26 mouse cellular contexts compared by ENCODE assay signal in the genomic region with DNA sequence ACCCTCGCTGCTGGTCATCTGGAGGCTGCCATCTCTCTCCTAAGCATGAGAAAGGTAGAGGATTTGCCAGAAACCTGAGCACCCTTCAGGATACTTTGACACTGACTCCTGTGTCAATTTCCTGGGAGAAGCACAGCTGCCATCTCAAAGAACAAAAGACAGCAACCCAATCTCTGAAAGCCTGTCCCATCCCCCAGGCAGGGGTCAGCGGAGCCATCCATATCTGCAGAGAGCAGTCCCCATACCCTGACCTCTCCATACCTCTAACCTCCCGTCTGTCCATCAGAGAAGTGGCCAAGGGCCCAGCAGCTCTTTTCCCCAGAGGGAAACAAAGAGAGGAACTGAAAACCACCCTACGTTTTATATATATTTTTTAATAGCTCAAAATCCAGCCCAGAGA. TPM values are rescaled to one million over a fixed set of nuclear protein-coding genes. Genes with fewer than 3 reads are reported as not detected.
DNase-seq lines count a peak whose midpoint lies in the region; ATAC-seq and TF ChIP-seq lines count a peak whose summit lies in the region.
"Had no signal": no experiment of that assay in that cellular context is flagged by ENCODE, and none has a peak within 500 bp of the region (broad histone marks: within the 10 kb centered on the region; RNA-seq: fewer than 3 reads in every experiment).

No protein-coding gene starts in this region.

- peak overlapping the region; percentile 6; the same call in 1 of the 2 replicates for H3K27ac ChIP-seq in heart, postnatal 0 days (ENCODE audit: low read depth)
- no peak overlapping the region for H3K27ac ChIP-seq in heart, adult 2 months
- H3K27ac ChIP-seq in limb, embryonic 13.5 days: no peak overlapping the region
- H3K27ac ChIP-seq in limb, embryonic 10.5 days: no peak overlapping the region
- peak overlapping the region; percentile 30; the same call in 1 of the 2 replicates for H3K27ac ChIP-seq in embryonic facial prominence, embryonic 10.5 days (replicated peaks)
- H3K27ac ChIP-seq in embryonic facial prominence, embryonic 14.5 days (replicated peaks; ENCODE audit: low read depth, low read length): no peak overlapping the region
- H3K27ac ChIP-seq: forebrain, embryonic 12.5 days; hindbrain, embryonic 14.5 days; left cerebral cortex, adult 2 months; lung, embryonic 15.5 days; stomach, embryonic 15.5 days had no signal

- no peak for TF ChIP-seq EP300 in heart, postnatal 0 days (IDR thresholded peaks at IDR 0.05; ENCODE audit: low read depth)
- no peak for TF ChIP-seq EP300 in heart, adult 2 months (IDR thresholded peaks at IDR 0.05; ENCODE audit: insufficient read depth, low read depth, low read length)

- no peak overlapping the region for H3K4me2 ChIP-seq in heart, postnatal 0 days (ENCODE audit: low read depth, low read length)
- no peak overlapping the region for H3K4me2 ChIP-seq in limb, embryonic 13.5 days (replicated peaks)
- H3K4me2 ChIP-seq in embryonic facial prominence, embryonic 14.5 days (ENCODE audit: low read depth, low read length): no peak overlapping the region
- H3K4me2 ChIP-seq: forebrain, embryonic 12.5 days; hindbrain, embryonic 14.5 days; liver, embryonic 15.5 days; lung, embryonic 15.5 days; stomach, embryonic 15.5 days had no signal

- no peaks in the 10 kb centered on the region for H3K36me3 ChIP-seq in heart, postnatal 0 days (replicated peaks; ENCODE audit: control insufficient read depth, insufficient read depth, low read length)
- H3K36me3 ChIP-seq in heart, adult 2 months (ENCODE audit: control insufficient read depth, insufficient read depth, low read length): no peaks in the 10 kb centered on the region; the same call in 1 of the 2 replicates
- H3K36me3 ChIP-seq in limb, embryonic 13.5 days: no peaks in the 10 kb centered on the region
- no peaks in the 10 kb centered on the region for H3K36me3 ChIP-seq in limb, embryonic 10.5 days
- H3K36me3 ChIP-seq in embryonic facial prominence, embryonic 10.5 days (replicated peaks): no peaks in the 10 kb centered on the region
- no peaks in the 10 kb centered on the region for H3K36me3 ChIP-seq in embryonic facial prominence, embryonic 14.5 days (ENCODE audit: control insufficient read depth, insufficient read depth, low read length)
- H3K36me3 ChIP-seq: forebrain, embryonic 12.5 days; liver, embryonic 15.5 days; lung, embryonic 15.5 days; stomach, embryonic 15.5 days had no signal

- no peak overlapping the region for H3K4me3 ChIP-seq in heart, postnatal 0 days (ENCODE audit: low read depth, low read length)
- H3K4me3 ChIP-seq in heart, adult 2 months: no peak overlapping the region
- H3K4me3 ChIP-seq in limb, embryonic 13.5 days: no peak overlapping the region
- H3K4me3 ChIP-seq in limb, embryonic 10.5 days: no peak overlapping the region
- H3K4me3 ChIP-seq in embryonic facial prominence, embryonic 10.5 days: no peak overlapping the region
- no peak overlapping the region for H3K4me3 ChIP-seq in embryonic facial prominence, embryonic 14.5 days (ENCODE audit: low read depth, low read length)
- H3K4me3 ChIP-seq: erythroblast, embryonic 14.5 days; forebrain, embryonic 12.5 days; left cerebral cortex, adult 2 months; liver, embryonic 15.5 days; lung, embryonic 15.5 days; stomach, embryonic 15.5 days had no signal

- H3K4me1 ChIP-seq in heart, postnatal 0 days (ENCODE audit: control insufficient read depth, insufficient read depth): peaks cover 14% of the 10 kb centered on the region
- H3K4me1 ChIP-seq in heart, adult 2 months (ENCODE audit: control insufficient read depth, insufficient read depth, low read length): peaks cover 4% of the 10 kb centered on the region
- H3K4me1 ChIP-seq in limb, embryonic 13.5 days: peaks cover 20% of the 10 kb centered on the region
- peaks cover 30% of the 10 kb centered on the region for H3K4me1 ChIP-seq in limb, embryonic 10.5 days
- peaks cover 36% of the 10 kb centered on the region for H3K4me1 ChIP-seq in embryonic facial prominence, embryonic 10.5 days
- H3K4me1 ChIP-seq in embryonic facial prominence, embryonic 14.5 days (ENCODE audit: control insufficient read depth, insufficient read depth, low read length): peaks cover 9% of the 10 kb centered on the region

- H3K79me2 ChIP-seq in heart, adult 2 months (replicated peaks; ENCODE audit: control insufficient read depth, insufficient read depth, low read length): peaks cover 4% of the 10 kb centered on the region; the same call in 1 of the 2 replicates

- WGBS in heart, postnatal 0 days: 64% methylated on average over 4 of the region's 4 CpGs
- WGBS in heart, adult 2 months: 76% methylated on average over 4 of the region's 4 CpGs
- WGBS in limb, embryonic 13.5 days: 70% methylated on average over 4 of the region's 4 CpGs
- 68% methylated on average over 4 of the region's 4 CpGs for WGBS in limb, embryonic 10.5 days
- 47% methylated on average over 4 of the region's 4 CpGs for WGBS in embryonic facial prominence, embryonic 10.5 days
- 44% methylated on average over 4 of the region's 4 CpGs for WGBS in embryonic facial prominence, embryonic 14.5 days

- no peak for TF ChIP-seq CTCF in heart, postnatal 0 days (IDR thresholded peaks at IDR 0.05; ENCODE audit: low read depth)
- TF ChIP-seq CTCF in heart, adult 2 months (IDR thresholded peaks at IDR 0.05): no peak

- H3K27me3 ChIP-seq in heart, postnatal 0 days (ENCODE audit: control insufficient read depth, insufficient read depth, low read length): no peaks in the 10 kb centered on the region
- H3K27me3 ChIP-seq in heart, adult 2 months (ENCODE audit: control insufficient read depth, insufficient read depth, low read length): no peaks in the 10 kb centered on the region
- no peaks in the 10 kb centered on the region; the same call in 1 of the 2 replicates for H3K27me3 ChIP-seq in limb, embryonic 13.5 days
- H3K27me3 ChIP-seq in limb, embryonic 10.5 days (ENCODE audit: low read depth, poor library complexity, severe bottlenecking): no peaks in the 10 kb centered on the region
- no peaks in the 10 kb centered on the region for H3K27me3 ChIP-seq in embryonic facial prominence, embryonic 10.5 days (replicated peaks; ENCODE audit: low read depth, poor library complexity, severe bottlenecking)
- H3K27me3 ChIP-seq in embryonic facial prominence, embryonic 14.5 days (replicated peaks; ENCODE audit: control insufficient read depth, insufficient read depth, low read length): no peaks in the 10 kb centered on the region
- H3K27me3 ChIP-seq: forebrain, embryonic 12.5 days had no signal

- no peak for ATAC-seq in heart, postnatal 0 days (ENCODE audit: insufficient read depth, low read depth)
- ATAC-seq in limb, embryonic 13.5 days (ENCODE audit: low FRiP score, low read depth): no peak
- ATAC-seq in embryonic facial prominence, embryonic 14.5 days (ENCODE audit: low read depth): no peak
- ATAC-seq: inflammation-experienced regulatory T-cells, adult 6 months had no signal

- TF ChIP-seq POLR2A in heart, adult 2 months (IDR thresholded peaks at IDR 0.05; ENCODE audit: insufficient read depth, low read depth, low read length): no peak

- no peak overlapping the region for H3K9ac ChIP-seq in heart, postnatal 0 days (replicated peaks; ENCODE audit: low read depth, low read length)
- no peak overlapping the region for H3K9ac ChIP-seq in heart, adult 2 months (ENCODE audit: low read depth, low read length)
- H3K9ac ChIP-seq in limb, embryonic 13.5 days: peak overlapping the region; percentile 4; the same call in 1 of the 2 replicates
- 0 out of 2 replicates have a peak overlapping the region, but pooled peaks have one; percentile 27 for H3K9ac ChIP-seq in embryonic facial prominence, embryonic 14.5 days (ENCODE audit: low read depth, low read length)
- H3K9ac ChIP-seq: forebrain, embryonic 12.5 days; hindbrain, embryonic 14.5 days; liver, embryonic 15.5 days; lung, embryonic 15.5 days; stomach, embryonic 15.5 days had no signal

- DNase-seq in heart, postnatal 0 days (ENCODE audit: low spot score): no peak
- no peak for DNase-seq in heart, adult 2 months
- DNase-seq in limb, embryonic 10.5 days (ENCODE audit: low spot score): no peak
- no peak for DNase-seq in embryonic facial prominence, embryonic 10.5 days (ENCODE audit: low spot score)
- no peak for DNase-seq in embryonic facial prominence, embryonic 14.5 days (ENCODE audit: low spot score)
- no peak for DNase-seq in cerebellum, postnatal 4 days (ENCODE audit: low spot score in 2 of 2)
- DNase-seq: adrenal gland, adult 8-10 months; cerebellum, adult 18-20 months; gastrocnemius, postnatal 25 days; heart, postnatal 10 days; liver; lung, postnatal 36 days had no signal

- intact Hi-C loops in heart, adult 2 months (cut with DNase I): loop anchor here (10.0 kb wide), 1 partner anchor 252 kb away; no protein-coding TSS in a partner anchor

- no peaks in the 10 kb centered on the region for H3K9me3 ChIP-seq in heart, postnatal 0 days (replicated peaks; ENCODE audit: control insufficient read depth, low read length)
- no peaks in the 10 kb centered on the region for H3K9me3 ChIP-seq in limb, embryonic 13.5 days
- H3K9me3 ChIP-seq in limb, embryonic 10.5 days (replicated peaks): no peaks in the 10 kb centered on the region
- H3K9me3 ChIP-seq in embryonic facial prominence, embryonic 10.5 days: no peaks in the 10 kb centered on the region
- H3K9me3 ChIP-seq in embryonic facial prominence, embryonic 14.5 days (ENCODE audit: control insufficient read depth, low read length): no peaks in the 10 kb centered on the region
- H3K9me3 ChIP-seq: forebrain, embryonic 12.5 days; liver, embryonic 15.5 days; lung, embryonic 15.5 days; stomach, embryonic 15.5 days had no signal

RNA-seq across cellular contexts. Expression of gene Cbl, which starts 2.8 kb away (rescaled TPM):
- 17.6 and 18.6 TPM in 2 replicates for total RNA-seq in heart, postnatal 0 days (2014; rRNA removed; ENCODE audit: low replicate concordance)
- polyA plus RNA-seq in heart, postnatal 0 days (2015; fragmentation: Nextera tagmentation; extraction: Ambion mirVana): 4.3 and 5.2 TPM in 2 replicates
- total RNA-seq in heart, adult 2 months (2021): 10 to 100 TPM; 17.8 to 18.7 TPM
- polyA plus RNA-seq in heart, adult 2 months (2012; rRNA removed): 5.0 and 11.8 TPM in 2 replicates
- polyA plus RNA-seq in limb, embryonic 13.5 days (2015; fragmentation: Nextera tagmentation; extraction: Ambion mirVana): 17.5 and 19.6 TPM in 2 replicates
- polyA plus RNA-seq in limb, embryonic 10.5 days (2016; fragmentation: Nextera tagmentation; extraction: Ambion mirVana): 19.6 and 23.9 TPM in 2 replicates
- polyA plus RNA-seq in embryonic facial prominence, embryonic 10.5 days (2016; fragmentation: Nextera tagmentation; extraction: Ambion mirVana): 25.4 and 25.5 TPM in 2 replicates
- polyA plus RNA-seq in embryonic facial prominence, embryonic 14.5 days (2014; fragmentation: Nextera tagmentation; extraction: Ambion mirVana): 15.3 and 17.1 TPM in 2 replicates

RNA-seq across cellular contexts. Expression of gene Ccdc153, which starts 3.9 kb away (rescaled TPM):
- not detected in 2 replicates for total RNA-seq in heart, postnatal 0 days (2014; rRNA removed; ENCODE audit: low replicate concordance)
- 2.0 TPM in 1 of 2 replicates, not detected in the other for polyA plus RNA-seq in heart, postnatal 0 days (2015; fragmentation: Nextera tagmentation; extraction: Ambion mirVana)
- not detected for total RNA-seq in heart, adult 2 months (2021)
- polyA plus RNA-seq in heart, adult 2 months (2012; rRNA removed): 1.6 TPM in 1 of 2 replicates, not detected in the other
- polyA plus RNA-seq in limb, embryonic 13.5 days (2015; fragmentation: Nextera tagmentation; extraction: Ambion mirVana): not detected in 2 replicates
- not detected in 2 replicates for polyA plus RNA-seq in limb, embryonic 10.5 days (2016; fragmentation: Nextera tagmentation; extraction: Ambion mirVana)
- not detected in 2 replicates for polyA plus RNA-seq in embryonic facial prominence, embryonic 10.5 days (2016; fragmentation: Nextera tagmentation; extraction: Ambion mirVana)
- polyA plus RNA-seq in embryonic facial prominence, embryonic 14.5 days (2014; fragmentation: Nextera tagmentation; extraction: Ambion mirVana): 0.96 and 10.0 TPM in 2 replicates
- total RNA-seq: common myeloid progenitor, adult 5-6 weeks; gastrocnemius, postnatal 25 days; heart, postnatal 10 days; MEL had no signal
- polyA plus RNA-seq: embryonic facial prominence, embryonic 11.5 days; erythroblast, embryonic 14.5 days; forebrain, embryonic 12.5 days; hindbrain, embryonic 14.5 days; inflammation-experienced regulatory T-cells, adult 6 months; liver, embryonic 15.5 days; neural tube, embryonic 14.5 days had no signal

RNA-seq across cellular contexts. Expression of gene Pdzd3, which starts 14.7 kb away (rescaled TPM):
- total RNA-seq in heart, postnatal 0 days (2014; rRNA removed; ENCODE audit: low replicate concordance): not detected in 2 replicates
- 0.07 and 0.10 TPM in 2 replicates for polyA plus RNA-seq in heart, postnatal 0 days (2015; fragmentation: Nextera tagmentation; extraction: Ambion mirVana)
- total RNA-seq in heart, adult 2 months (2021): 1 to 10 TPM; 3.4 to 4.2 TPM
- polyA plus RNA-seq in heart, adult 2 months (2012; rRNA removed): 1.7 and 3.3 TPM in 2 replicates
- polyA plus RNA-seq in limb, embryonic 13.5 days (2015; fragmentation: Nextera tagmentation; extraction: Ambion mirVana): 0.09 and 0.11 TPM in 2 replicates
- polyA plus RNA-seq in limb, embryonic 10.5 days (2016; fragmentation: Nextera tagmentation; extraction: Ambion mirVana): 0.13 TPM in 1 of 2 replicates, not detected in the other
- 0.09 TPM in 1 of 2 replicates, not detected in the other for polyA plus RNA-seq in embryonic facial prominence, embryonic 10.5 days (2016; fragmentation: Nextera tagmentation; extraction: Ambion mirVana)
- 0.12 and 0.15 TPM in 2 replicates for polyA plus RNA-seq in embryonic facial prominence, embryonic 14.5 days (2014; fragmentation: Nextera tagmentation; extraction: Ambion mirVana)
- total RNA-seq: common myeloid progenitor, adult 5-6 weeks; MEL had no signal
- polyA plus RNA-seq: C2C12; embryonic facial prominence, embryonic 11.5 days; erythroblast, embryonic 14.5 days; liver, embryonic 15.5 days; lung, embryonic 15.5 days had no signal

RNA-seq across cellular contexts. Expression of gene Nlrx1, which starts 31.8 kb away (rescaled TPM):
- 10.4 and 15.4 TPM in 2 replicates for total RNA-seq in heart, postnatal 0 days (2014; rRNA removed; ENCODE audit: low replicate concordance)
- polyA plus RNA-seq in heart, postnatal 0 days (2015; fragmentation: Nextera tagmentation; extraction: Ambion mirVana): 8.9 and 10.2 TPM in 2 replicates
- total RNA-seq in heart, adult 2 months (2021): 10 to 100 TPM; 20.3 to 21.7 TPM
- 16.1 and 19.0 TPM in 2 replicates for polyA plus RNA-seq in heart, adult 2 months (2012; rRNA removed)
- 8.2 and 8.3 TPM in 2 replicates for polyA plus RNA-seq in limb, embryonic 13.5 days (2015; fragmentation: Nextera tagmentation; extraction: Ambion mirVana)
- 2.1 and 3.3 TPM in 2 replicates for polyA plus RNA-seq in limb, embryonic 10.5 days (2016; fragmentation: Nextera tagmentation; extraction: Ambion mirVana)
- 1.9 and 2.4 TPM in 2 replicates for polyA plus RNA-seq in embryonic facial prominence, embryonic 10.5 days (2016; fragmentation: Nextera tagmentation; extraction: Ambion mirVana)
- 9.7 and 13.2 TPM in 2 replicates for polyA plus RNA-seq in embryonic facial prominence, embryonic 14.5 days (2014; fragmentation: Nextera tagmentation; extraction: Ambion mirVana)

RNA-seq across cellular contexts. Expression of gene Abcg4, which starts 51.8 kb away (rescaled TPM):
- total RNA-seq in heart, postnatal 0 days (2014; rRNA removed; ENCODE audit: low replicate concordance): 1.7 and 2.1 TPM in 2 replicates
- polyA plus RNA-seq in heart, postnatal 0 days (2015; fragmentation: Nextera tagmentation; extraction: Ambion mirVana): 0.49 and 0.69 TPM in 2 replicates
- under 1 TPM; 0.42 to 0.75 TPM for total RNA-seq in heart, adult 2 months (2021)
- polyA plus RNA-seq in heart, adult 2 months (2012; rRNA removed): 1.9 and 2.1 TPM in 2 replicates
- polyA plus RNA-seq in limb, embryonic 13.5 days (2015; fragmentation: Nextera tagmentation; extraction: Ambion mirVana): 7.3 and 7.4 TPM in 2 replicates
- 1.9 and 4.6 TPM in 2 replicates for polyA plus RNA-seq in limb, embryonic 10.5 days (2016; fragmentation: Nextera tagmentation; extraction: Ambion mirVana)
- polyA plus RNA-seq in embryonic facial prominence, embryonic 10.5 days (2016; fragmentation: Nextera tagmentation; extraction: Ambion mirVana): 2.6 and 3.1 TPM in 2 replicates
- 4.5 and 5.1 TPM in 2 replicates for polyA plus RNA-seq in embryonic facial prominence, embryonic 14.5 days (2014; fragmentation: Nextera tagmentation; extraction: Ambion mirVana)
- polyA plus RNA-seq: inflammation-experienced regulatory T-cells, adult 6 months had no signal

Comparison
In these comparisons a context has a peak if more than half of its experiments do, and no peak if none do; other contexts are left out.
1. H3K27ac ChIP-seq: peak in heart, postnatal 0 days (single experiment) and embryonic facial prominence, embryonic 10.5 days (single experiment); none in heart, adult 2 months (single experiment), limb, embryonic 13.5 days (single experiment), limb, embryonic 10.5 days (single experiment) and embryonic facial prominence, embryonic 14.5 days (single experiment).
2. H3K9ac ChIP-seq: peak in limb, embryonic 13.5 days (single experiment) and embryonic facial prominence, embryonic 14.5 days (single experiment); none in heart, postnatal 0 days (single experiment) and heart, adult 2 months (single experiment).